Mouse (Mus musculus): ENCODE data around the gene Galr2. TPM values are rescaled to one million over a fixed set of nuclear protein-coding genes. Genes with fewer than 3 reads are reported as not detected.

Gene Galr2
- 0.19 and 0.21 TPM in 2 replicates for polyA plus RNA-seq (2015; fragmentation: Nextera tagmentation; extraction: Ambion mirVana)

GRCm38 (mm10) chr11:116280751-116281663 is at the start of gene Galr2:
TSS of gene Galr2 (plus strand) at chr11:116280939.
- H3K4me3 ChIP-seq (replicated peaks), result peak within 1 kb of the TSS; percentile 30
- ATAC-seq, result no peak
- H3K9me3 ChIP-seq, result no peaks in the 10 kb centered on the region
- H3K4me2 ChIP-seq (replicated peaks), result peak within 1 kb of the TSS; percentile 68
- WGBS, result 8% methylated on average over 48 of the region's 48 CpGs
- peaks cover 48% of the 10 kb centered on the region for H3K27me3 ChIP-seq (replicated peaks)
- no peak within 1 kb of the TSS; the same call in 1 of the 2 replicates for H3K9ac ChIP-seq
- H3K27ac ChIP-seq, result no peak within 1 kb of the TSS
- no peaks in the 10 kb centered on the region for H3K36me3 ChIP-seq
- peaks cover 15% of the 10 kb centered on the region for H3K4me1 ChIP-seq (replicated peaks)

GRCm38 (mm10) chr11:116232427-116232826 is 48.3 kb upstream of the Galr2 start:
- no peak for ATAC-seq
- no peak overlapping the region for H3K4me3 ChIP-seq (replicated peaks)
- no peaks in the 10 kb centered on the region for H3K27me3 ChIP-seq (replicated peaks)
- no peak overlapping the region for H3K27ac ChIP-seq
- 0 out of 2 replicates have a peak, but pooled peaks cover 2% of the 10 kb centered on the region for H3K36me3 ChIP-seq
- 0 out of 2 replicates have a peak overlapping the region, but pooled peaks have one; percentile 17 for H3K4me2 ChIP-seq (replicated peaks)
- peak overlapping the region; percentile 10; the same call in 1 of the 2 replicates for H3K9ac ChIP-seq
- 39% methylated on average over 17 of the region's 17 CpGs for WGBS
- H3K4me1 ChIP-seq (replicated peaks), result no peaks in the 10 kb centered on the region
- no peaks in the 10 kb centered on the region for H3K9me3 ChIP-seq

GRCm38 (mm10) chr11:116234901-116235300 is 45.8 kb upstream of the Galr2 start:
- 89% methylated on average over 8 of the region's 8 CpGs for WGBS
- Histone ChIP-seq H3K4me3 (replicated peaks) (no peak overlapping the region), H3K9me3 (no peaks in the 10 kb centered on the region), H3K27me3 (replicated peaks) (0 out of 2 replicates have a peak, but pooled peaks cover 6% of the 10 kb centered on the region), H3K27ac (no peak overlapping the region), H3K4me1 (replicated peaks) (peaks cover 15% of the 10 kb centered on the region), H3K9ac (no peak overlapping the region), H3K36me3 (0 out of 2 replicates have a peak, but pooled peaks cover 2% of the 10 kb centered on the region), H3K4me2 (replicated peaks) (no peak overlapping the region)
- no peak for ATAC-seq

- peak within 1 kb of the TSS; percentile 66 for H3K4me2 ChIP-seq (replicated peaks)
- H3K36me3 ChIP-seq, result no peaks in the 10 kb centered on the region
- WGBS, result 10% methylated on average over 31 of the region's 31 CpGs
- 0 out of 2 replicates have a peak, but pooled peaks cover 6% of the 10 kb centered on the region for H3K27me3 ChIP-seq (replicated peaks)
- H3K27ac ChIP-seq, result peak within 1 kb of the TSS; percentile 60
- H3K9me3 ChIP-seq, result no peaks in the 10 kb centered on the region
- peak within 1 kb of the TSS; percentile 46 for H3K9ac ChIP-seq
- H3K4me1 ChIP-seq (replicated peaks), result peaks cover 33% of the 10 kb centered on the region
- H3K4me3 ChIP-seq (replicated peaks), result peak within 1 kb of the TSS; percentile 31
- ATAC-seq, result peak; percentile 95
Measured at GRCm38 (mm10) chr11:116237742-116238395, 42.9 kb upstream of the Galr2 start, which contains the start of gene Evpl. TSS of gene Evpl (minus strand) at chr11:116238077.

- 0 out of 2 replicates have a peak, but pooled peaks cover 6% of the 10 kb centered on the region for H3K27me3 ChIP-seq (replicated peaks)
- no peaks in the 10 kb centered on the region for H3K9me3 ChIP-seq
- ATAC-seq, result no peak
- no peak overlapping the region for H3K9ac ChIP-seq
- H3K4me1 ChIP-seq (replicated peaks), result peaks cover 35% of the 10 kb centered on the region
- H3K4me2 ChIP-seq (replicated peaks), result no peak overlapping the region
- H3K27ac ChIP-seq, result no peak overlapping the region
- WGBS, result 42% methylated on average over 7 of the region's 7 CpGs
- no peak overlapping the region for H3K4me3 ChIP-seq (replicated peaks)
- peaks cover 12% of the 10 kb centered on the region; the same call in 1 of the 2 replicates for H3K36me3 ChIP-seq
Measured at GRCm38 (mm10) chr11:116239797-116240196, 40.9 kb upstream of the Galr2 start.

- H3K4me1 ChIP-seq (replicated peaks), result peaks cover 35% of the 10 kb centered on the region
- 0 out of 2 replicates have a peak overlapping the region, but pooled peaks have one; percentile 17 for H3K9ac ChIP-seq
- H3K9me3 ChIP-seq, result no peaks in the 10 kb centered on the region
- peak; percentile 13; the same call in 1 of the 2 replicates for ATAC-seq
- peak overlapping the region; percentile 12; the same call in 1 of the 2 replicates for H3K4me2 ChIP-seq (replicated peaks)
- no peak overlapping the region for H3K4me3 ChIP-seq (replicated peaks)
- WGBS, result 29% methylated on average over 12 of the region's 12 CpGs
- H3K27me3 ChIP-seq (replicated peaks), result 0 out of 2 replicates have a peak, but pooled peaks cover 6% of the 10 kb centered on the region
- H3K36me3 ChIP-seq, result peaks cover 31% of the 10 kb centered on the region
- peak overlapping the region; percentile 69 for H3K27ac ChIP-seq
Measured at GRCm38 (mm10) chr11:116241744-116242235, 38.9 kb upstream of the Galr2 start.

- no peak for ATAC-seq
- Histone ChIP-seq H3K4me2 (replicated peaks) (no peak overlapping the region), H3K9me3 (no peaks in the 10 kb centered on the region), H3K27me3 (replicated peaks) (no peaks in the 10 kb centered on the region), H3K27ac (0 out of 2 replicates have a peak overlapping the region, but pooled peaks have one; percentile 17), H3K9ac (no peak overlapping the region), H3K4me3 (replicated peaks) (no peak overlapping the region), H3K4me1 (replicated peaks) (peaks cover 22% of the 10 kb centered on the region), H3K36me3 (peaks cover 59% of the 10 kb centered on the region)
- WGBS, result 62% methylated on average over 8 of the region's 8 CpGs
Measured at GRCm38 (mm10) chr11:116244580-116244979, 36.2 kb upstream of the Galr2 start.

- 68% methylated on average over 6 of the region's 6 CpGs for WGBS
- Histone ChIP-seq H3K36me3 (peaks cover 69% of the 10 kb centered on the region), H3K4me1 (replicated peaks) (peaks cover 20% of the 10 kb centered on the region), H3K9ac (no peak overlapping the region), H3K4me3 (replicated peaks) (no peak overlapping the region), H3K9me3 (no peaks in the 10 kb centered on the region), H3K27me3 (replicated peaks) (no peaks in the 10 kb centered on the region), H3K4me2 (replicated peaks) (no peak overlapping the region), H3K27ac (0 out of 2 replicates have a peak overlapping the region, but pooled peaks have one; percentile 27)
- ATAC-seq, result no peak
Measured at GRCm38 (mm10) chr11:116245616-116246015, 35.1 kb upstream of the Galr2 start.

GRCm38 (mm10) chr11:116247502-116248222 is 33.1 kb upstream of the Galr2 start:
- H3K36me3 ChIP-seq, result peaks cover 87% of the 10 kb centered on the region

GRCm38 (mm10) chr11:116250898-116251297 is 29.8 kb upstream of the Galr2 start:
- H3K4me1 ChIP-seq (replicated peaks), result 0 out of 2 replicates have a peak, but pooled peaks cover under 1% of the 10 kb centered on the region
- peaks cover 86% of the 10 kb centered on the region for H3K36me3 ChIP-seq
- no peak for ATAC-seq
- H3K27ac ChIP-seq, result no peak overlapping the region
- WGBS, result 86% methylated on average over 8 of the region's 8 CpGs
- H3K27me3 ChIP-seq (replicated peaks), result no peaks in the 10 kb centered on the region
- H3K9me3 ChIP-seq, result no peaks in the 10 kb centered on the region
- H3K4me2 ChIP-seq (replicated peaks), result no peak overlapping the region
- H3K4me3 ChIP-seq (replicated peaks), result no peak overlapping the region
- H3K9ac ChIP-seq, result no peak overlapping the region

More at GRCm38 (mm10) chr11:116247502-116248222, 33.1 kb upstream of the Galr2 start:
- Histone ChIP-seq H3K4me2 (replicated peaks) (no peak overlapping the region), H3K4me3 (replicated peaks) (no peak overlapping the region), H3K27me3 (replicated peaks) (no peaks in the 10 kb centered on the region), H3K9ac (no peak overlapping the region; the same call in 1 of the 2 replicates), H3K9me3 (no peaks in the 10 kb centered on the region), H3K27ac (peak overlapping the region; percentile 51), H3K4me1 (replicated peaks) (peaks cover 3% of the 10 kb centered on the region; the same call in 1 of the 2 replicates)
- peak; percentile 84 for ATAC-seq
- 69% methylated on average over 14 of the region's 14 CpGs for WGBS

- ATAC-seq, result no peak
- H3K9ac ChIP-seq, result no peak overlapping the region
- 0 out of 2 replicates have a peak, but pooled peaks cover 4% of the 10 kb centered on the region for H3K4me1 ChIP-seq (replicated peaks)
- H3K27me3 ChIP-seq (replicated peaks), result no peaks in the 10 kb centered on the region
- H3K9me3 ChIP-seq, result no peaks in the 10 kb centered on the region
- peaks cover 74% of the 10 kb centered on the region for H3K36me3 ChIP-seq
- WGBS, result 87% methylated on average over 3 of the region's 3 CpGs
- H3K4me2 ChIP-seq (replicated peaks), result no peak overlapping the region
- H3K27ac ChIP-seq, result no peak overlapping the region
- H3K4me3 ChIP-seq (replicated peaks), result no peak overlapping the region
Measured at GRCm38 (mm10) chr11:116253076-116253600, 27.6 kb upstream of the Galr2 start.
